Mouse (Mus musculus) midbrain, embryonic 12.5 days (tissue): Measurements from ENCODE around the gene Sfxn2. TPM values are rescaled to one million over a fixed set of nuclear protein-coding genes. Genes with fewer than 3 reads are reported as not detected.

Experiments used
- ATAC-seq: fragments of 200-750 bp; cut with Nextera tagmentation; 2 replicates; pipeline ENCODE4 v1.8.0; 2017; ENCODE audit warnings: low read depth, moderate TSS enrichment, moderate library complexity; ENCODE audit not compliant: low FRiP score
- H3K27ac ChIP-seq: fragments of 300-500 bp; sonication (generic); replicated peaks from 2 replicates; pipeline ENCODE4 v1.5.1; 2016; ENCODE audit warnings: mild to moderate bottlenecking
- H3K27me3 ChIP-seq: fragments of 300-500 bp; sonication (generic); 2 replicates; pipeline ENCODE4 v1.6.1; 2016; ENCODE audit warnings: mild to moderate bottlenecking
- H3K36me3 ChIP-seq: fragments of 300-500 bp; sonication (generic); 2 replicates; pipeline ENCODE4 v1.6.1; 2016
- H3K4me1 ChIP-seq: fragments of 300-500 bp; sonication (generic); 2 replicates; pipeline ENCODE4 v1.6.1; 2016
- H3K4me2 ChIP-seq: fragments of 300-500 bp; sonication (generic); replicated peaks from 2 replicates; pipeline ENCODE4 v1.6.1; 2016; ENCODE audit warnings: mild to moderate bottlenecking, moderate library complexity
- H3K4me3 ChIP-seq: fragments of 300-500 bp; sonication (generic); 2 replicates; pipeline ENCODE4 v1.5.1; 2016; ENCODE audit warnings: mild to moderate bottlenecking
- H3K9ac ChIP-seq: fragments of 300-500 bp; sonication (generic); replicated peaks from 2 replicates; pipeline ENCODE4 v1.6.1; 2016; ENCODE audit warnings: mild to moderate bottlenecking, moderate library complexity
- H3K9me3 ChIP-seq: fragments of 300-500 bp; sonication (generic); 2 replicates; pipeline ENCODE4 v1.6.1; 2016; ENCODE audit warnings: mild to moderate bottlenecking
- WGBS: fragments of 180-500 bp; shearing (Covaris S2); methylation state at CpG from one replicate; pipeline ENCODE4 v1.1.7; 2016; 5-methylcytosine and 5-hydroxymethylcytosine counted together
- polyA plus RNA-seq: library from polyadenylated mRNA; unstranded; fragments of >200 nt; fragmentation: Nextera tagmentation; extraction: Ambion mirVana; gene quantifications from 2 replicates; pipeline ENCODE4 v1.2.1, GENCODE M21; 2016

Gene Sfxn2
- polyA plus RNA-seq, 1 experiment from 2014 or later = 14.2 TPM

DNA sequence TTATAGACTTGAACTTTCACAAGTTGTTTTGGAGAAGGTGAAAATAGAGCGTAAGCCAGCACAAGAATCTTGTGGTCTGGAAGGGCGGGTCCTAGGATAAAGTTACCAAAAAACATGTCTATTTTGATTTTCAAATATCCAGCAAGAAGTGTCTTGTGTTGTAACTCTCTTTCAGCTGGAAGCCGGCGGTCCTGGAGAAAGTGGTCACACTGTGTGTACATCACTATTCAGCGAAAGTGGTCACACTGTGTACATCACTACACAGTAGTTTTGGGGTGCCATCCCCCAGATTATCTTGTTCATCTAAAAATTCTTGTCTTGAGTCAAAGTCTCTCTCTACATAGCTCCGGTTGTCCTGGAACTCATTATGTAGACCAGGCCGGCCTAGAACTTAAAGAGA lies 35.0 kb downstream of the Sfxn2 start:
- no peak overlapping the region for H3K4me3 ChIP-seq
- no peak for ATAC-seq
- H3K36me3 ChIP-seq = peaks cover 41% of the 10 kb centered on the region
- no peaks in the 10 kb centered on the region for H3K9me3 ChIP-seq
- H3K27me3 ChIP-seq = no peaks in the 10 kb centered on the region
- no peak overlapping the region for H3K27ac ChIP-seq
- WGBS = 98% methylated on average over 7 of the region's 7 CpGs
- no peaks in the 10 kb centered on the region for H3K4me1 ChIP-seq
- no peak overlapping the region for H3K9ac ChIP-seq
- no peak overlapping the region for H3K4me2 ChIP-seq

DNA sequence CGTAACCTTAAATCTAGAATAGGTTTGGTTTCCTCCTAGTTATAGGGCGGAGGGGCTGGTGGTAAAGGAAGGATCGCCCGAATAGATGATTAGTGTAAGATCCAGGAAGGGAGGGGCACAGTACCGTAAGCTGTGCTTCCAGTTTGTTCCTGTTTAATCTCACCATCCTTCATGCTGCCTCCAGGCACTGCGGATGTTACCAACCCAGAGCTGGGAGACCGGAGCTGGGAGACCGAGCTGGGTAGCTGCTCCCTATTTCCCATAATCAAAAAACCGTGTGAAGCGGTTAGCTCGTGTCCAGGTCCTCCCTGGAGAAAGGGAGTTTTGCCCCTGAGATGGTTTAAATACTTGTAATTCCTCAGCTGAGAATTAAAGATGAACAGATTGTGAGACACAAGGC lies 43.2 kb downstream of the Sfxn2 start:
- no peaks in the 10 kb centered on the region for H3K27me3 ChIP-seq
- H3K27ac ChIP-seq = no peak overlapping the region
- H3K9ac ChIP-seq = no peak overlapping the region
- peaks cover 22% of the 10 kb centered on the region; the same call in 1 of the 2 replicates for H3K36me3 ChIP-seq
- 93% methylated on average over 11 of the region's 11 CpGs for WGBS
- no peak for ATAC-seq
- no peak overlapping the region for H3K4me2 ChIP-seq
- peaks cover 23% of the 10 kb centered on the region for H3K4me1 ChIP-seq
- H3K4me3 ChIP-seq = no peak overlapping the region
- no peaks in the 10 kb centered on the region for H3K9me3 ChIP-seq

- no peak for ATAC-seq
- WGBS = 91% methylated on average over 8 of the region's 8 CpGs
- Histone ChIP-seq H3K4me2 (no peak overlapping the region), H3K27me3 (no peaks in the 10 kb centered on the region), H3K9me3 (no peaks in the 10 kb centered on the region), H3K4me3 (no peak overlapping the region), H3K27ac (no peak overlapping the region), H3K4me1 (peaks cover 33% of the 10 kb centered on the region), H3K9ac (no peak overlapping the region), H3K36me3 (peaks cover 22% of the 10 kb centered on the region; the same call in 1 of the 2 replicates)
Measured at GRCm38 (mm10) chr19:46617361-46617760, 44.2 kb downstream of the Sfxn2 start.

DNA sequence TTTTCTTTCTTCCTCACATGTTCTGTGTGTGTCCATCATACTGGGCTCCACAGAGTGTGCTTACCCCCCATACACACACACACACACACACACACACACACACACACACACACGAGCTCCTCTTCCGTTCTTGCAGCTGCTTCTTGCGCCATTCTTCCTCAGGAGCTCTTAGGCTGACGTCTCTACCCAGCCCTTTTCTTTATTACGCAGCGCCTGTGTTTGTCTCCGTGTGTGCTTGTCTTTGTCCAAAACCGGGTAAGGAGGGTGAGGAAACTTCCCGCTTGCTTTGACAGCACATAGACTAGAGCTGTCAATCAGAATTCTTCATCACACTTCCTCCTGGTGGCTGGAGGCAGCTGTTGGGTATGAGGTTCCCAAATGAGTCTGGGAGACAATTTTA lies 45.2 kb downstream of the Sfxn2 start:
- Histone ChIP-seq H3K27ac (peak overlapping the region; percentile 42; the same call in 1 of the 2 replicates), H3K27me3 (no peaks in the 10 kb centered on the region), H3K9ac (no peak overlapping the region), H3K4me2 (no peak overlapping the region), H3K9me3 (no peaks in the 10 kb centered on the region), H3K4me3 (no peak overlapping the region), H3K4me1 (peaks cover 43% of the 10 kb centered on the region), H3K36me3 (peaks cover 13% of the 10 kb centered on the region; the same call in 1 of the 2 replicates)
- WGBS = 56% methylated on average over 9 of the region's 9 CpGs
- no peak for ATAC-seq

GRCm38 (mm10) chr19:46619001-46619400 lies 45.8 kb downstream of the Sfxn2 start:
- no peak for ATAC-seq
- Histone ChIP-seq H3K9me3 (no peaks in the 10 kb centered on the region), H3K27ac (0 out of 2 replicates have a peak overlapping the region, but pooled peaks have one; percentile 42), H3K9ac (no peak overlapping the region), H3K4me1 (peaks cover 50% of the 10 kb centered on the region), H3K4me3 (no peak overlapping the region), H3K36me3 (0 out of 2 replicates have a peak, but pooled peaks cover 7% of the 10 kb centered on the region), H3K27me3 (no peaks in the 10 kb centered on the region), H3K4me2 (no peak overlapping the region)
- WGBS = 89% methylated on average over 19 of the region's 19 CpGs

- 96% methylated on average over 6 of the region's 6 CpGs for WGBS
- H3K27me3 ChIP-seq = no peaks in the 10 kb centered on the region
- no peak overlapping the region for H3K27ac ChIP-seq
- H3K9ac ChIP-seq = no peak overlapping the region
- H3K36me3 ChIP-seq = 0 out of 2 replicates have a peak, but pooled peaks cover 5% of the 10 kb centered on the region
- no peak for ATAC-seq
- no peak overlapping the region for H3K4me3 ChIP-seq
- H3K9me3 ChIP-seq = no peaks in the 10 kb centered on the region
- peaks cover 55% of the 10 kb centered on the region for H3K4me1 ChIP-seq
- no peak overlapping the region for H3K4me2 ChIP-seq
Measured at GRCm38 (mm10) chr19:46619518-46619917, 46.4 kb downstream of the Sfxn2 start.

DNA sequence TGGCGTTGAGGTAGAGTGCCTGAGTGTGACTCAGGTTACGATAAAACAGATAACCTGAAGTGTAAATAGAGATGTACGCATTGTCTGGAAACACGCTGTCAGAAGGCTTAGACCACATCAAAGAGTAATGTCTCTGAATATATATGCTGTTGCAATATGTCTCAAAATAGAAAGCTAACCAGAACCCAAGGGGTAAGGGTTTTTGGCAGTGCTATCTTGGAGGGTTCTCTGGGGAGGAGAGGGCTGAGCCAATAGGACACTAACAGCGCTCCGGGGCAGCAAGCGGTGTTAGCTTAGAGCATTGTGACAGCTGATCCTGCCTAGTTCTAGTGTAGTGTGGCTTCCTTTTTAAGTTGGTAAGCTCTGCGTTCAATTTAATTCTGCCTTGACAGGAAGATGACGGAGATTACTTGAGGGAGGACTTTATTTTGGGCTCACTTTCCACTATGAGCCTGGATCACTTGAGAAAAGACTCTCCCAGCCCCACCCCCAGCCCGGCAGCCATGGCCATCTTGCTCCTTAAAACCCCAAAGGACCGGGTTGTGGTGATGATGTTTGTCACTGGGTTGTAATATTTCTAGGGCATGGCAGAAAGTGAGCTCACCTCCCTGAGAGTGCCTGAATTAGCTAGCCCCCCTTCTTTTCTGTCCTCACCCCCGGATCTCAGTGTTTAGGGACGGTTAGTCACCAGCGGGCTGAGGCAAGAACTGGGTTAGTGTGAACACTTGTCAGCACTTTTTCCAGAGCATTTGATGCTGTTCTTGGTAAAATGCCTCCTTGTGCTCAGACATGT lies 47.0 kb downstream of the Sfxn2 start:
- no peaks in the 10 kb centered on the region for H3K27me3 ChIP-seq
- peaks cover 56% of the 10 kb centered on the region for H3K4me1 ChIP-seq
- H3K9me3 ChIP-seq = no peaks in the 10 kb centered on the region
- no peak overlapping the region for H3K4me2 ChIP-seq
- peaks cover 9% of the 10 kb centered on the region for H3K36me3 ChIP-seq
- no peak overlapping the region for H3K4me3 ChIP-seq
- 80% methylated on average over 14 of the region's 14 CpGs for WGBS
- no peak overlapping the region for H3K9ac ChIP-seq
- H3K27ac ChIP-seq = no peak overlapping the region
- no peak for ATAC-seq

DNA sequence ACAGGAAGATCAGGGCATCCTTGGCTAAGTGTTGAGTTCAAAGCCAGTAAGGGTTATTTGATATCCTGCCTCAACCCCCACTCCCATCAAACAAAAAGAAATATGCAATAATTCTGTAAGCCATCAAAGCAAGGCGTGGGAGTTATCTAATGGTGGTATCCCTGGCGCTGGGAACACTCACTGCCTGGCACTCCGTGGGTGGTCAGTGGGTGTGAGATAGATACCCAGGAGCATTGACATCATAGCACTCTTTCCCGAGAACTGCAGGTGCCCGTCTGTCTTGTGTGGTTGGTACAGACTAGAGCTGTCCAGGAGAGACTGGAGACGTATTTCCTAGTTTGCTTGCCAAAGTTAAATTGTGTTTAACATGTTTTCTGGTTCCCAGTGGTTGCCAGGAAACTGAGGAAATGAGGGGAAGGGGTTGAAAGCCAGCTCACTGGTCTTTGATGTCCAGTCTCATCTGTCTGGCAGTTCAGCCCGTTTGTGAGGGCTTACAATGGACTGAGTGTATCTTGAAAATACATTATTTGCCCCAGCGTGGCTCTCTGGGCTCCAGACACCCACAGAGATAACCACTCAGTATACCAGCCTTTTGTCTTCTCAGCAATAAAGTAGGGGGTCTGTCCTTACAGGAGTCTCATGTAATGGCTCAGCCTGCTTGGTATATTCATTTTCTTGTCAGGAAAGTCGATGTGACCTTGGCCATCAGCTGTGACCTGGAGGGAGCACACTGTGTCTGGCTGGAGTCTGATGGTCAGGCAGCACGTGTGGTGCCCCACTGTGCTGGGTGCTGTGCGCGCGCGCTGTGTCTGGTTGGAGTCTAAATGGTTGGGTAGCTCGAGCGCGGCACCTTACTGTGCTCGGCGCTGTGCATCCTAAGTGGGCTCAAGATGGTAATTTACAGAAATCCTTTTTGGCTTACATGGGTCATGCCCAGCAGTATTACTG lies 48.3 kb downstream of the Sfxn2 start:
- H3K27ac ChIP-seq = peak overlapping the region; percentile 60
- peaks cover 15% of the 10 kb centered on the region for H3K36me3 ChIP-seq
- ATAC-seq = no peak
- H3K4me1 ChIP-seq = peaks cover 56% of the 10 kb centered on the region
- 61% methylated on average over 19 of the region's 19 CpGs for WGBS
- no peak overlapping the region for H3K9ac ChIP-seq
- no peaks in the 10 kb centered on the region for H3K9me3 ChIP-seq
- H3K4me3 ChIP-seq = no peak overlapping the region
- no peak overlapping the region for H3K4me2 ChIP-seq
- no peaks in the 10 kb centered on the region for H3K27me3 ChIP-seq

DNA sequence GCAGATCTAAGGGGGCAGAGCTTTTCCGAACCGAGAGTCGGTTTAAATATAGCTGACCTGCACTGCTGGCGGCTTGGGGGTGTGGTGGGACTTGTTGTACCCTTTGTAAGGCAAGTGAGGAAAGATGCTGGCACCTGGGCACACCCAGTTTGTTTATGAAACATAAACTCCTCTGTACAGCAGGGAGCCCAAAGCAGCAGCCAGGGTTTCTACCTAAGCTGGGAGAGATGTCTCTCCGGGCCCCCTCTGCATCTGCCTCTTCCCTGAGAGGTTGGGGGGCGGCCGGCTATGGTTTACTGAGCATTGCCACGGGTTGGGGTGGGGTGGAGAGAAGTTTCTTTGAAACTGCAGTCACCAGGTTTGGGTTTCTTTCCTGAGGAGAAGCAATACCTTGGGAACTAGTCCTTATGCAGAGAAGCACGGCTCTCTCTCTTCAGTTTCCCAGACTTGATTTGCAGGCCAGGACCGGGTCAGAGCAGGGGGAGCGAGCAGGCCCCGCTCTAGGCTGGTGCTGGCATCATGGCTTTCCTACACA lies 49.6 kb downstream of the Sfxn2 start:
- H3K4me1 ChIP-seq = peaks cover 59% of the 10 kb centered on the region
- WGBS = 31% methylated on average over 12 of the region's 12 CpGs
- no peak for ATAC-seq
- peak overlapping the region; percentile 44 for H3K9ac ChIP-seq
- no peaks in the 10 kb centered on the region for H3K27me3 ChIP-seq
- H3K36me3 ChIP-seq = peaks cover 15% of the 10 kb centered on the region
- peak overlapping the region; percentile 60 for H3K27ac ChIP-seq
- no peaks in the 10 kb centered on the region for H3K9me3 ChIP-seq
- H3K4me2 ChIP-seq = peak overlapping the region; percentile 44
- no peak overlapping the region for H3K4me3 ChIP-seq

GRCm38 (mm10) chr19:46623194-46623667 lies 50.1 kb downstream of the Sfxn2 start:
- Histone ChIP-seq H3K4me3 (peak overlapping the region; percentile 17), H3K4me1 (peaks cover 61% of the 10 kb centered on the region), H3K27ac (peak overlapping the region; percentile 60), H3K9me3 (no peaks in the 10 kb centered on the region), H3K4me2 (peak overlapping the region; percentile 44), H3K27me3 (no peaks in the 10 kb centered on the region), H3K9ac (peak overlapping the region; percentile 44), H3K36me3 (peaks cover 15% of the 10 kb centered on the region)
- 3% methylated on average over 16 of the region's 16 CpGs for WGBS
- peak; percentile 53; the same call in 1 of the 2 replicates for ATAC-seq

DNA sequence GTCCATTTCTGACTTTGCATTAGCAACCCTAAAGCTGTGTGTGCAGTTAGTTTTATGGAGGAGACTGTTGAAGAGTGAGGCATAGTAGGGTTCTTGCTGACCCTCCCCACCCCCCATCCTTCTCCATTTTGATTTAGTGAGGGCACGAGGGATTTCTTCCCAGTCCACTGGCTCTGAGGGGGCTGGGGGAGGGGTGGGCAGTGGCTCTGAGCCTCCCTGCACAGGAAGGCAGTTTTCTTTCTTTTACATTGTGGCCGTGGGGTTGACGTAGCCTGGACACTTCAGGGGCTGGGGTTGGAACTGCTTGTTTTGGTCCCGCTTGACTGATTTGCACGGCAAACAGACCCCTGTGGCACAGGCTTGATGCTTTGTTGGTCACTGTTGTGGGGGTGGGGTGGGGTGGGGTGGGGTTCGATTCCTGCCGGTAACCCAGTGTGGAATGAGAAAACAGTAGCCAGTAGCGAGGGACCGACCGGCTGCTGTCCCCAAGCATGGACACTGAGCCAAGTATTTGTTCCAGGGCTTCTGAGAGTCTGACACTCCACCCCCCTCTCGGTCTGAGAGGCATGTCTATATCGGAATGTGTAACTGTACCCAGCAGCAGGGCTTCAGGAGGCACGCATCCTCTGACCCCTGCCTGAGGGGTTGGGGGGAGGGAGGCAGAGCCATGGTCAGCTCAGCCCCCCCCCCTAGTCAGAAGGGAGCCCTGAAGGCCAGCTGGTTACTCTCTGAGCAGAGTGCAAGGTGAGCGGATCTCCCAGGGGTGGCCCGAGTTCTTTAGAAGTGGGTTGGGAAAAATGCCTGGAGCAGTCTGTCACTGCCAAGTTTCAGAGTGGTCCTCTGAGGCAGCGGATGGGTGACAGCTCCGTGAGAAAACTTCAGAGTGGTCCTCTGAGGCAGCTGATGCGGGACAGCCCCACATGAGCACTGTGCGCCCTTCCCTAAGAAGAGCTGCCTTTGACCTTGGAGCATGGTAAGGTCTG lies 50.9 kb downstream of the Sfxn2 start:
- H3K4me1 ChIP-seq = peaks cover 56% of the 10 kb centered on the region
- H3K9me3 ChIP-seq = no peaks in the 10 kb centered on the region
- H3K27ac ChIP-seq = peak overlapping the region; percentile 60
- peak overlapping the region; percentile 44 for H3K9ac ChIP-seq
- peak overlapping the region; percentile 44 for H3K4me2 ChIP-seq
- H3K36me3 ChIP-seq = peaks cover 9% of the 10 kb centered on the region
- 24% methylated on average over 19 of the region's 19 CpGs for WGBS
- peak; percentile 42 for ATAC-seq
- no peaks in the 10 kb centered on the region for H3K27me3 ChIP-seq
- H3K4me3 ChIP-seq = peak overlapping the region; percentile 17
